In the genomic region with DNA sequence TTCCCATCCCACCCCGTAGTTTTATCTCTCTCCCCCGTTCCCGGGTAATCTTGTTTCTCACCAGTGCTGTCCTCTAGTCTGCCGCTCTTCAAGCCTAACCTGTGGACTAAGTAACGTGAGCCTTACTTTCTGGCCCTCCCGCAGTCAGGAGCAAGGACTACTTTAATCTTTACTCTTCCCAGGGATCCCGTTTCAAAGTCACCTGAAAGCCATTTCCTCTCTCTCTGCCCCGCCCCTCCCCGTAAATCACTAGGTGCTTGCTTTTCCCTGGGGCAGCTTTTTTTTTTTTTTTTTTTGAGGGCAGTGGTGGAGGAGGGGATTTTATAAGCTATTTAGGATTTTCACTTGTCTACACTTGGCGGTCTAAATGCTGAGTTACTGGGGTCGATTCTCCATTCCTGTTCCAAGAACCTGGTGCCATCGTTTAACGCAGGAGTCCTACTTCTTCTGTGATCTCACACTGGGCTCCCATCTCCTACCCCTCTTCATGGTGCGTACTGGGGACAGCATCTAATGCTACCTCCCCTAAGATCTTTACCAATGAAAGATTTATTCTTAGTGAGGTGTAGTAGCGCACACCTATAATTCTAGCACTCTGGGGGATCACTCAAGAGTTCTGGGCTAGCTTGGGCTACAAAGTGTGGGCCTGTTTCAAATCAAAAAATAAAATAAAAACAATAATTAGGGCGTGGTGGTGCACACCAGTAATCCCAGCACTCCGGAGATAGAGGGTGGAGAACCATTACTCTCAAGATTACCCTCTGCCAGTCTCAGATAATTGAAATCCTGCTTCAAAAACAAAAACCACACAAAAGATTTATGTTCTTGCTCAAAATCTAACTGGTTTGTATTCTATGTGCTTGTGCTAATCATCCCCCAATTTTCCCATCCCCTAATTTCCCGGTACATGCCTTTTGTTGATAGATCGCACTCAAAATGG, we compare ENCODE assay signal across 8 mouse cellular contexts. TPM values are rescaled to one million over a fixed set of nuclear protein-coding genes. Genes with fewer than 3 reads are reported as not detected.
DNase-seq lines count a peak whose midpoint lies in the region; ATAC-seq lines count a peak whose summit lies in the region.

No protein-coding gene starts in this region.

- peak overlapping the region; percentile 99 for H3K4me2 ChIP-seq in forebrain, embryonic 16.5 days (ENCODE audit: low read length)
- H3K4me2 ChIP-seq in stomach, embryonic 15.5 days: peak overlapping the region; percentile 96

- intact Hi-C loops in left cerebral cortex, postnatal 36 days (cut with DNase I): no loop called here

- H3K9ac ChIP-seq in forebrain, embryonic 16.5 days (replicated peaks; ENCODE audit: low read depth, low read length): peak overlapping the region; percentile 47; the same call in 1 of the 2 replicates
- H3K9ac ChIP-seq in stomach, embryonic 15.5 days: no peak overlapping the region

- no peaks in the 10 kb centered on the region for H3K9me3 ChIP-seq in forebrain, embryonic 16.5 days (ENCODE audit: control insufficient read depth, low read length)
- H3K9me3 ChIP-seq in limb, embryonic 10.5 days (replicated peaks): no peaks in the 10 kb centered on the region
- no peaks in the 10 kb centered on the region for H3K9me3 ChIP-seq in stomach, embryonic 15.5 days

- DNase-seq in retina, embryonic 14.5 days (ENCODE audit: low spot score): peak; percentile 12
- DNase-seq in retina, postnatal 1 day: no peak
- peak; percentile 72 for DNase-seq in limb, embryonic 10.5 days (ENCODE audit: low spot score)
- DNase-seq in left cerebral cortex, postnatal 36 days (ENCODE audit: low spot score in 2 of 2): no peak
- no peak for DNase-seq in frontal cortex, postnatal 36 days (ENCODE audit: low spot score in 2 of 2)

- H3K4me1 ChIP-seq in forebrain, embryonic 16.5 days (replicated peaks; ENCODE audit: control insufficient read depth, insufficient read depth, low read length): peaks cover 13% of the 10 kb centered on the region
- peaks cover 61% of the 10 kb centered on the region for H3K4me1 ChIP-seq in limb, embryonic 10.5 days
- H3K4me1 ChIP-seq in stomach, embryonic 15.5 days: peaks cover 25% of the 10 kb centered on the region

- 1% methylated on average over 19 of the region's 19 CpGs for WGBS in forebrain, embryonic 16.5 days
- under 1% methylated on average over 19 of the region's 19 CpGs for WGBS in limb, embryonic 10.5 days
- 7% methylated on average over 19 of the region's 19 CpGs for WGBS in stomach, embryonic 15.5 days

- no peaks in the 10 kb centered on the region for H3K36me3 ChIP-seq in forebrain, embryonic 16.5 days (ENCODE audit: control insufficient read depth, insufficient read depth)
- no peaks in the 10 kb centered on the region for H3K36me3 ChIP-seq in limb, embryonic 10.5 days
- no peaks in the 10 kb centered on the region for H3K36me3 ChIP-seq in stomach, embryonic 15.5 days

- ATAC-seq in forebrain, embryonic 16.5 days: no peak
- ATAC-seq in stomach, embryonic 15.5 days (ENCODE audit: insufficient read depth, low FRiP score, low read depth): no peak
- no peak for ATAC-seq in granulocyte monocyte progenitor cell, adult 5-6 weeks (replicated peaks; ENCODE audit: poor library complexity, severe bottlenecking)

- peak overlapping the region; percentile 60 for H3K4me3 ChIP-seq in forebrain, embryonic 16.5 days (replicated peaks; ENCODE audit: low read length)
- H3K4me3 ChIP-seq in limb, embryonic 10.5 days: peak overlapping the region; percentile 85
- H3K4me3 ChIP-seq in stomach, embryonic 15.5 days (replicated peaks): peak overlapping the region; percentile 80

- peaks cover 40% of the 10 kb centered on the region for H3K27me3 ChIP-seq in forebrain, embryonic 16.5 days (replicated peaks; ENCODE audit: control insufficient read depth, insufficient read depth, low read length)
- H3K27me3 ChIP-seq in limb, embryonic 10.5 days (ENCODE audit: low read depth, poor library complexity, severe bottlenecking): peaks cover 45% of the 10 kb centered on the region
- H3K27me3 ChIP-seq in stomach, embryonic 15.5 days (replicated peaks): no peaks in the 10 kb centered on the region

- no peak overlapping the region for H3K27ac ChIP-seq in forebrain, embryonic 16.5 days (ENCODE audit: low read length)
- peak overlapping the region; percentile 94 for H3K27ac ChIP-seq in limb, embryonic 10.5 days
- H3K27ac ChIP-seq in stomach, embryonic 15.5 days: peak overlapping the region; percentile 93

RNA-seq across cellular contexts. Expression of a gene that starts 1.6 kb away (rescaled TPM):
- 1.0 and 1.3 TPM in 2 replicates for polyA plus RNA-seq in forebrain, embryonic 16.5 days (2015; fragmentation: Nextera tagmentation; extraction: Ambion mirVana)
- polyA plus RNA-seq in limb, embryonic 10.5 days (2016; fragmentation: Nextera tagmentation; extraction: Ambion mirVana): 5.7 and 6.2 TPM in 2 replicates
- polyA plus RNA-seq in stomach, embryonic 15.5 days (2015; fragmentation: Nextera tagmentation; extraction: Ambion mirVana): 11.5 and 13.9 TPM in 2 replicates
- total RNA-seq in left cerebral cortex, postnatal 36 days (2021): 10 to 100 TPM; 16.6 to 18.3 TPM
- total RNA-seq in granulocyte monocyte progenitor cell, adult 5-6 weeks (2014; fragmentation: Nextera tagmentation): 19.6 and 20.5 TPM in 2 replicates
- 13.3 and 15.6 TPM in 2 replicates for total RNA-seq in granulocyte monocyte progenitor cell, adult 5-6 weeks (2017)

Comparison
In these comparisons a context has a peak if more than half of its experiments do, and no peak if none do; other contexts are left out.
1. DNase-seq: peak in retina, embryonic 14.5 days (single experiment) and limb, embryonic 10.5 days (single experiment); none in retina, postnatal 1 day (single experiment), left cerebral cortex, postnatal 36 days (0 of 2) and frontal cortex, postnatal 36 days (0 of 2).
2. Peak in every context shown above with its lines, with median percentiles within 50 percentile points of each other: H3K4me3 ChIP-seq.